Mouse (Mus musculus): Measurements from ENCODE around the gene H6pd. TPM values are rescaled to one million over a fixed set of nuclear protein-coding genes. Genes with fewer than 3 reads are reported as not detected.

Gene H6pd
- total RNA-seq, 2 experiments from 2014 or later, result 11.6 to 16.0 TPM

DNA sequence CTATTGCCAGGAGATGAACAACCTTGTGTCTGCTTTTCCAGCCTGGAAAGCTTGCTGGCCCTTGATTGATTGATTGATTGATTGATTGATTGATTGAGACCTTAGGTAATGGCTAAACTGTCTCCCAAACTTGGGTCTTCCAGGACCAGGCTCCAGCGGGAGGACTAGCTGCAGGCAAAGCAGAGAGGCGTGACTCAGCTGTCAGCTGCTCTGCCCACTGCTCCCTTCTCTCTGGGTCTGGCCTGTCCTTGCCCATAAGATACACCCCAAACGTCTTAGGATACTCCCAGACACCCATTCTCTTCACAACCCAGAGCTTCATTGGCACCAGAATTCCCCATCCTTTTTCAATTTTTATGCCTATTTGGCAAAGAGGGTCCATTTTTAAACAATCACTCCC is 78.1 kb downstream of the H6pd start:
- Histone ChIP-seq H3K4me3 (no peak overlapping the region), H3K27ac (no peak overlapping the region)
- DNase-seq (ENCODE audit: extremely low spot score in 1 of 2, low spot score in 2 of 2), result no peak
- intact Hi-C loops (cut with DNase I), result no loop called here
- no peak for TF ChIP-seq CTCF (IDR thresholded peaks at IDR 0.05)

Other genes with a start within 250 kb of the H6pd start
- gene Slc25a33, start 234.7 kb downstream of the H6pd start, total RNA-seq (2021), result 10 to 100 TPM; 25.9 to 30.2 TPM
- 10 to 100 TPM; 15.2 to 17.5 TPM for gene Spsb1, start 54.0 kb downstream of the H6pd start, total RNA-seq (2021)
- 1 to 10 TPM; 1.5 TPM for gene Gpr157, start 78.3 kb upstream of the H6pd start, total RNA-seq (2021)
- gene Slc2a5, start 110.3 kb upstream of the H6pd start, total RNA-seq (2021), result 1 to 10 TPM; 4.5 to 4.7 TPM
- not detected for gene Slc2a7, start 139.9 kb upstream of the H6pd start, total RNA-seq (2021)
- gene Car6, start 192.3 kb upstream of the H6pd start, total RNA-seq (2021), result not detected
- gene Eno1, start 227.7 kb upstream of the H6pd start, total RNA-seq (2021), result 100 to 1,000 TPM; 410 TPM

Data from left cerebral cortex, adult 2 months (tissue).